17 mouse cellular contexts compared by ENCODE assay signal in genomic region chr7:101094746-101095145, GRCm38 (mm10). TPM values are rescaled to one million over a fixed set of nuclear protein-coding genes. Genes with fewer than 3 reads are reported as not detected.
DNase-seq lines count a peak whose midpoint lies in the region; ATAC-seq lines count a peak whose summit lies in the region.
"Had no signal": no experiment of that assay in that cellular context is flagged by ENCODE, and none has a peak within 500 bp of the region (broad histone marks: within the 10 kb centered on the region; RNA-seq: fewer than 3 reads in every experiment).

No protein-coding gene starts in this region.

- no peak overlapping the region for H3K4me3 ChIP-seq in forebrain, embryonic 10.5 days
- H3K4me3 ChIP-seq: erythroblast, embryonic 14.5 days; heart, embryonic 13.5 days; limb, embryonic 10.5 days; liver, embryonic 12.5 days had no signal

- intact Hi-C loops in left cerebral cortex, postnatal 14 days (cut with DNase I): no loop called here

- WGBS in forebrain, embryonic 10.5 days: 72% methylated on average over 1 of the region's 1 CpGs

- no peaks in the 10 kb centered on the region for H3K27me3 ChIP-seq in forebrain, embryonic 10.5 days (ENCODE audit: poor library complexity, severe bottlenecking)
- H3K27me3 ChIP-seq: heart, embryonic 13.5 days; liver, embryonic 12.5 days had no signal

- H3K36me3 ChIP-seq in forebrain, embryonic 10.5 days (replicated peaks): no peaks in the 10 kb centered on the region
- H3K36me3 ChIP-seq: heart, embryonic 13.5 days; limb, embryonic 10.5 days; liver, embryonic 12.5 days had no signal

- no peaks in the 10 kb centered on the region for H3K4me1 ChIP-seq in forebrain, embryonic 10.5 days

- peak; percentile 32 for DNase-seq in lung, postnatal 36 days
- DNase-seq in lung, postnatal 14 days: no peak
- peak; percentile 86 to 89 for DNase-seq in spleen, postnatal 36 days (ENCODE audit: low spot score in 2 of 2)
- peak; percentile 46 for DNase-seq in thymus, postnatal 4 days
- DNase-seq in forebrain, embryonic 10.5 days (ENCODE audit: extremely low spot score, low spot score): no peak
- DNase-seq in left cerebral cortex, postnatal 14 days (ENCODE audit: low spot score in 2 of 2): no peak
- no peak for DNase-seq in gastrocnemius, postnatal 25 days
- DNase-seq: adrenal gland, postnatal 36 days; cerebellum, adult 9-11 months; gastrocnemius, postnatal 36 days; kidney, postnatal 14 days had no signal

- H3K9me3 ChIP-seq in forebrain, embryonic 10.5 days: no peaks in the 10 kb centered on the region
- H3K9me3 ChIP-seq: heart, embryonic 13.5 days; limb, embryonic 10.5 days; liver, embryonic 12.5 days had no signal

- no peak overlapping the region for H3K27ac ChIP-seq in forebrain, embryonic 10.5 days
- H3K27ac ChIP-seq: limb, embryonic 10.5 days; liver, embryonic 12.5 days had no signal

- ATAC-seq in hematopoietic stem cell, adult 5-6 weeks (replicated peaks in 1 of 2; ENCODE audit: insufficient read depth in 1 of 2, low FRiP score in 2 of 2, low TSS enrichment in 1 of 2, low read depth in 1 of 2, poor library complexity in 2 of 2, severe bottlenecking in 2 of 2): peak; percentile 12 to 52; a peak in 2 of 4 replicates
- ATAC-seq: intestine, postnatal 0 days; liver, embryonic 12.5 days had no signal

RNA-seq across cellular contexts. Expression of gene Fchsd2, which starts 2.1 kb away (rescaled TPM):
- 136 and 172 TPM in 2 replicates for total RNA-seq in hematopoietic stem cell, adult 5-6 weeks (2017)
- 19.5 and 20.3 TPM in 2 replicates for polyA plus RNA-seq in forebrain, embryonic 10.5 days (2016; fragmentation: Nextera tagmentation; extraction: Ambion mirVana)
- total RNA-seq in left cerebral cortex, postnatal 14 days (2021): 10 to 100 TPM; 45.1 to 51.7 TPM
- total RNA-seq in gastrocnemius, postnatal 25 days (2021): 1 to 10 TPM; 6.7 to 7.4 TPM

Comparison
In these comparisons a context has a peak if more than half of its experiments do, and no peak if none do; other contexts are left out.
1. DNase-seq: peak in lung, postnatal 36 days (single experiment), spleen, postnatal 36 days (2 of 2) and thymus, postnatal 4 days (single experiment); none in lung, postnatal 14 days (single experiment), forebrain, embryonic 10.5 days (single experiment), left cerebral cortex, postnatal 14 days (0 of 2) and gastrocnemius, postnatal 25 days (single experiment).
2. RNA of gene Fchsd2, which starts 2.1 kb away (total RNA-seq): 136 to 172 TPM in hematopoietic stem cell, adult 5-6 weeks and 45.1 to 51.7 TPM in left cerebral cortex, postnatal 14 days; 6.7 to 7.4 TPM in gastrocnemius, postnatal 25 days; every median in the first group is over 4 times any median in the second.